Mouse (Mus musculus): ENCODE measurements around the gene Gins1.

GRCm38 (mm10) chr2:150914781-150915515 lies 9.7 kb downstream of the Gins1 start:
- TF ChIP-seq CTCF (IDR thresholded peaks at IDR 0.05; ENCODE audit: borderline replicate concordance, insufficient read depth, low read length) (no peak), POLR2A (IDR thresholded peaks at IDR 0.05; ENCODE audit: low read depth, low read length) (no peak)

All from embryonic fibroblast, embryonic 13.5 days (primary cell).